Mouse (Mus musculus) ovary, postnatal 14 days (tissue): Measurements from ENCODE around the gene Gm8251.
"Not testable (repeated sequence)": the region's sequence is repeated elsewhere in the genome, so short reads cannot be mapped to it uniquely, and the experiment has no call there.

Experiments
- DNase-seq: peaks from one replicate; pipeline ENCODE4 v3.0.0; 2022; ENCODE audit warnings: low spot score

The Gm8251 gene

DNA sequence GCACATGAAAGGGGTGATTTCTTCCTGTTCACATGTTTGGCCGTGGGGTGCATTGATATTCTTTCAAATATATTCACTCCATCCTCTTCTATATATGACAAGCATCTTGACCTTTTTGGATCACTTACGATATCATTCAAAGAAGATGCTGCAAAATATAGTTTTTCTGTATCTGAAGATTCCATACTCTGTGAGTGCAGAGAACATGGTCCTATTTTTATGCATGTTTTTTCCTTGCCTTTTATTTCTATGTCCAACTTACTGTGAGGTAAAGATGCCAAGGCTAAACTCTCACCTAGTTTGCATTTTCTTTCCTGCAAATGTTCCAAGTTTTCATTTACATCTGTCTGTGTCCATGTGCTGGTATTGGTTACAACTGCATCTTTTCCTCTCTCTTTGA lies at the start of gene Gm8251:
Gene Gm8251 (minus strand): TSS at position 101 of the 400 bp plus-strand sequence.
- DNase-seq: no peak

DNA sequence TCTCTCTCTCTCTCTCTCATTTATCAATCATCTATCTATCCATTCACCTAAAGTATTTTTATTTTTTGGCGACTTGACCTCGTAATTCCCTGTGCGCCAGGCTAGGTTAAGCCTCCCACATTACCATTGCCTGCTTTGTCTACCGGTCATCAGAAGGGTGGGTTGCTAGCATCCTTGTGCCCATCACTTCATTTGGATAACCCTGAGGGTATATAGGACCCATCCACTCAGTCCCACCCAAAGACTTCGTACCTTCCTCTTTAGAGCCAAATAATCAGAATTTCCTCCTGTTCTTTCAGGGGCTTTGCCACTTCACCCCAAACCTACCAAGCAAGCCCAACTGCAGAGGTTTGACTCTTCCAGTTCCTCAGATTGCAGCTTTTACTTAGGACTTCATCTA lies 41.2 kb upstream of the Gm8251 start:
- DNase-seq: no peak

DNA sequence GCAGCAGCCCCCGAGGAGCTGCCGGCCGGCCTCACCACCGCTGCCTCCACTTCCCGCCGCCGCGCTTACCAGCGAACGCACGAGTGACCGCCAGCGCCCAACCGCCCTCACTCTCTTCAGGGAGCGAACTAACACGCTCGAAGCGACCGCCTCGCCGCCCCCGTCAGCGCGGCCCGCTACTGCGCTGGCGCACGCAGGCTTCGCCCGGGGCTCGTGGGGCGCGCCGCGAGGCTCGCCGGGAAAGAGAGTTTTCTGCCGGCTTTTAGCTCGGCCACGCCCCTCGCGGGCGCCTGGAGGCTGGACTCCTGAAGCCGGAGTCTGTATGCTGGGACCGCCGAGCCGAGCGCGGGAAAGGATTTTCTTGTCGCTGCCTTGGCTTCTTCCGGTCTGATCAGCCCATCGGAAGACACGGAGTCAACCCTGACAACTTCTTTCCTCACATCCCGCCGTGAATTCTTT lies 40.6 kb upstream of the Gm8251 start, which contains the start of gene Tex30:
Gene Tex30 (minus strand): TSS at position 183 of the 459 bp plus-strand sequence.
- peak; percentile 90 for DNase-seq

DNA sequence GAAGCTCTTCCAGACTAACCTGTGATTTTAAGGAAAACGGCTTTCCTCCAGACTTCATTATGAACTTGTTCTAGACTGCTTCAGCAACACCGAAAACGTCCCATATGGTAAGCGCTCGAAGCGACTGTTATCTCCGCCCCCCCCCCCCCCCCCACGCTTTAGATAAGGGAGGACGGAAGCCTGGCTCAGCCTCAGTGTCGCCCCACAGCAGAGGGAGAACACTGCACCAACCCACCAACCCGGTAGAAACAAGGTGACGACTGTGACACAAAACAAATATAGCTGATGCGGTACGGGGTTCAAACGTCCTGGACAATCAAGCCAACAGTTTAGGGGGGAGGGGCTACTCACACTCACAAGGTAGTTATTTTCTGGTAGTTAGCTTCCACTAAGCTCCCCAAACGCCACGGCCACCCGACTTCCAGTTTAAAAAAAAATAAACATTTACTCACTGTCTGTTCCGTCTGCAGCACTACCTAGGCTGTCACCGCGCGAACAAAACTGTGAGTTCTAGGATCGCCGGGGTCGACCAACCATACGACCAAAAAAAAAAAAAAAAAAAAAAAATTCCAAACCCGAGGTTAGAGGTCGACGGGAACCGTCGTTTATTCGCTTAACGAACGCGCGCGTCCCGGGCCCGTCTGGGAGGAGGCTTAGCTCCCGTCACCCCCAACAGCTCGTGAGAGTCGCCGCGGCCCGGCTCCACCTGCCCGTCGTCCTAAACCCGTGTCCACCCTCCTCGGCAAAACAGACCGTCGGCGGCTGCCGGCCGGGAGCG lies 39.9 kb upstream of the Gm8251 start:
- peak; percentile 10 for DNase-seq

DNA sequence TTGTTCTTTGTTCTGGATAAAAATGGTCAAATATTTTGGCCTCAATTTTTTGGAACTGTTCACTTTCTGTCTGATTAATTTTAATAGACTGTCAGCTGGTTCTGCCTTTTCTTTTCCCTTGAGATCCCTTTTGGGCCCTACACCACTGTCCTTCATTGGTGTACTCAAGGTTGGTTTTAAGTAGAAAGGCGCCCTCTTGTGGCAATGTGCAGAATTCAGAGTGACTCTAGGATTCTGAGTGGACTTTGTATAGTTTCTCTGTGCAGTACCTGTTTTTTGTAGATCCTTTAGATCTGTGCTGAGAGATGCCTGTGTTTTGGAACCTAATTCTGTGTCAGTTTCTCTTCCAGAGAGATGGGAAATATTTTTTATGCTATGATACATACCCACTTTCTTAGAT lies 2.9 kb upstream of the Gm8251 start:
- peak; percentile 41 for DNase-seq

DNA sequence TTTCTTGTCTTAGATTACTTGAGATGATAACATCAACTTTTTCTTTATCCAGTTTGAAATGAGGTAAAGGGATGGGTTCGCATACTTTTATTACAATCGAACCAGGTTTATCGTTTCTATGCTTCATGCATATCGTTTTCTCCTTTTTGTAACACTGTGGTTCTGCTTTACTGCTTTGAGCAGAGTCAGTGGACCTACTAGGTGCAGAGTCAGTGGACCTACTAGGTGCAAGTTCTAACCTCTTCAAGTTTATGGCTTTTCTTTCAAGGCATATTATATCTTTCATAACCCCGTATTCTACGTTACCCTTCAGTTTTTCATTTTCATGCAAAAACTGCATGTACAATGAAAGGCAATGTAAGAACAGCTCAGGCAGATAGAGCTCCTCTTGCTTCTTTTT lies 1.7 kb upstream of the Gm8251 start:
- DNase-seq: no peak

DNA sequence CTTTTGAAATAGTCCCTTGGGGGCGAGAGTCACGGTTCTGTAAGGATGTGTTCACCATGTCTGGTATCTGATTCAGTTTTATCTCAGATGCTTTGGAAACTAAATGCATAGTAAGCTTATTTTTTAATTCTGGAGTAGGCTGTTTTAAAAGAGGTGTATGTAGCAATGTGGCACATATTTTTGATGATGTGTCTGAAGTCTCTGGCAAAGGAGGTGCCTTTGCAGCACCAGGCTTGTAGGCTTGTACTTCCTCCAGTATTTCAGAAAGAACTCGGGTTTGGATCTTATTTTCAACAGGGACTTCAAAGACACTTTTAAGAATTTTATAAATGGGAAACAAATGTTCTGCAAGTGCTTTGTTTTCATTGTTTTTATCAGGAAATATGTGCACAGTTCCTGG lies 3.9 kb downstream of the Gm8251 start:
- DNase-seq: no peak

DNA sequence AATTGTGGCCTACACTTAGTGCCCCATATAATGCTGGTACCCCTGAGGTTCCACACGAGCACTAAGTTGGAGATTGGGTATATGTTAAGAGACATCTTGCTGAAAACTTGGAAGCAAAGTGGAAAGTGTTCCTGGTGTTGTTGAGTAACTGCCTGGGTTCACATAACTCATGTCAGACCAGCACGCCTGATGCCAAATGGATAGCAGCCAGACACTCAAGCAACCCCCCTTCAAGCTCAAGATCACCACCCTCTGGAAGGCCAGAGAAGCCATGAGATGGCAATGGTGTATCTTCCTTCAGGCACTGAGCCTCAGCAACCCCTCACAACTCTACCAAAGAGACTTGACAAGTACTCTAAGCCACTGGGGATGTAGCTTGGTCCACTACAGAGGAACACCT lies 15.2 kb downstream of the Gm8251 start:
- peak; percentile 16 for DNase-seq

DNA sequence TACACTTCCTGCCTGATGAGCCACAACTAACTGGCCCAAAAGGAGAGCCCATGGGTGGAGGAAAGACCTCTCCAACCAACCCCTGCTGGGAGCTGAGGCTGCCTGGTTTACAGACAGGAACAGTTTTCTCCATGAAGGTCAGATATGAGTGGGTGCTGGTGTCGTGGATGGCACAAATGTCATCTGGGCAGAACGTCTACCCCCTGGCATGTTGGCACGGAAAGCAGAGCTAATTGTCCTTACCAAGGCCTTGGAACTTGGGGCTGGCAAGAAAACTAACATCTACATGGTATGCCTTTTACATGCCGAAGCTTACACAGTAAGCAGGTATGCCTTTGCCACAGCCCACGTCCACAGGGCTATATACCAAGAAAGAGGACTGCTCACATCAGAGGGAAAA lies 16.0 kb downstream of the Gm8251 start:
- DNase-seq: not testable (repeated sequence)

DNA sequence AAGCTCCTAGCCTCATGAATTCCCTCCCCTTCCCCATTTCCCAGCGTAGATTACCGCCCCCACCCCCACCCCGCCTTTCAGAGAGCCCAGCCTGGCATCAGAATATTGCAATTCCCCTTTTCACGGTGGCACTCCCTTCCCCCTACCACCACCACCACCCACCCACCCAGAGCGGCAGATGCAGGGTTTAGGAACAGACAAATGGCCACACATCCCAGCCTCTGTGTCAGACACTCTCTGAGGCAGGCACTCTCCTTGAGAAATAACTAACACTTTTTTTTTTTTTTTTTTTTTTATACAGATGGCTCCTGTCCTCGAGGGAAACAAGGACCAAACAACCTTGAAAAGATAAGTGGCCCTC lies 19.2 kb downstream of the Gm8251 start:
- DNase-seq: no peak

DNA sequence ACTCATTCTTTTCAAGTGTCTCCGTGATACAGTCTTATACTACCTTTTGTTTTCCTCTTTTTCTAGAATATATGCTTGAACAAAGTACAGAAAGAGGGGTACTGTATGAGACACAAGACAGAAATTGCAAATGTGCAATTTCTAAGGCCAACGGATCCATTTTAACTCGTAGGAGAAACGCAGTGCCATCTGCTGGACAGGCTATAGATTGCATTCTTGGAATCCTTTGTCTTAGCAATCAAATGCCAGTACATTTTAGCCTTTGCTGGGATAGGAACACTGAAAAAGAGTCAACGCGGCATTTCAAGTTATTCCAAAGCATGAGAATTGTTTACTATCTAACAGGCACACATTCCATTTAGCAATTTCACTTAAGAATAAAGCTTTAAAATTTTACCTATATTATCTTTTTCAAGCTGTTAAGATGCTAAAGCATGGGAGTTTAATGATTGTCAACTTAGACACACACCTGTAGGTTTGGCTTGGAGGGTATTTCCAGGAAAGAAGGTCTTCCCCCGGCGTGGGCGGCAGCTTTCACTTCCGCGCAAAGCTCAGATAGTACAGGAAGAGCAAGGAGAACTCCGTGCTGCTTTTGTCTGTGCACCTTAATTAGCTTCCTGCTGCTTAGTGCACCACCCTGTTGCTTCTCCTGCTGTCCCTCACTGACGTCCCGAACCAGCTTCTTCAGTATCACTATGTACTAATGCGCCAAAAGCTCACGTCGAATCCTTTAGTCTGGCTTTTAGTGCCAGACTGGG lies 19.8 kb downstream of the Gm8251 start:
- DNase-seq: peak; percentile 46

DNA sequence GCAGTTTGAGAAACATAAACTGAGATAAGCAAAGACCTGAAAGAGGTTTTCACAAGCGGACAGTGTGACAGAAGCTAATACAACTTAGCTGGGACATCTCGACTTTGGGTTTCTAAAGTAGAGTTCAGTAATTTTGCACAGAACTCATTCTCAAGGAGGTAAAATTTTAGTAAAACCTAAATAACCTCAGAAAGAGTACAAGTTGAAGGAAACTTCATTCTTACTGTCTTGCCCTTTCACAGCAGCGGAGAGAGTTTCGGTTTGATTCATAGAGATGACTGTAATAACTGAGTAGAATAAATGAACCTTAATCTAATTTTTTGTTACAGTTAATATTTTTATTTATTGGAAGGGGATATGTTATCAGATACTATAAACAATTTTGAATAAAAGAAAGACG lies 28.8 kb downstream of the Gm8251 start:
- DNase-seq: no peak

DNA sequence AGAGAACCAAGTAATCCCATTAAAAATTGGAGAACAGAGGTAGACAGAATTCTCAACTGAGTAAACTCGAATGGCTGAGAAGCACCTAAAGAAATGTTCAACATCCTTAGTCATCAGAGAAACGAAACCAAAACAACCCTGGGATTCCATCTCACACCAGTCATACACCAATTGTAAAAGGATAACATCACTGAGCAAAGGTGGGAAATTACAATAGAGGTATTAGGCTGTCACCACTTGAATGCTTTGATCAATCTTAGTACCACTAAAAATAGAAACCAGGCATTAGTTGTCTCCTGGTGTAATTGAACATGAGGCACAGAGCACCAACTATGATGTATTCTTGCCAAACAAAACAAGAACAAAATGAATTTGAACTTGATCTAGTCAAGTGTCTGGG lies 29.5 kb downstream of the Gm8251 start:
- no peak for DNase-seq

DNA sequence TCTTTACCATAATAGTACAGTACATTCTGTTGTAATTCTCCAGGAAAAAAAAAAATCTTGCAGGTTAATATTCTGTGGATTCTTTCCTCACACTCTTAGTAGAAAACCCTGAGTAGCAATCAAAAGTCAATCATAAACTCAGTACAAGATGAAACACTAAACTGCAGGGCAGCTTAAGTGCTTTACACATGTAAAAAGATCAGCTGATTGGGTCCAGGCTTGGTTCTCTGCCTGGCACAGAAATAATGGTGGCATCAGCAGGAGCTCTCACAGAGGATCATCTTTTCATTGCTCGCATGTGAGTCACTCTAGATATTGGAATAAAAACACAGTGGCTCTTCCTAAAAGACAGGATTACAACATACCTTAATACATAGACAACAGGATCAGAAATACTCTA lies 34.1 kb downstream of the Gm8251 start:
- DNase-seq: no peak

DNA sequence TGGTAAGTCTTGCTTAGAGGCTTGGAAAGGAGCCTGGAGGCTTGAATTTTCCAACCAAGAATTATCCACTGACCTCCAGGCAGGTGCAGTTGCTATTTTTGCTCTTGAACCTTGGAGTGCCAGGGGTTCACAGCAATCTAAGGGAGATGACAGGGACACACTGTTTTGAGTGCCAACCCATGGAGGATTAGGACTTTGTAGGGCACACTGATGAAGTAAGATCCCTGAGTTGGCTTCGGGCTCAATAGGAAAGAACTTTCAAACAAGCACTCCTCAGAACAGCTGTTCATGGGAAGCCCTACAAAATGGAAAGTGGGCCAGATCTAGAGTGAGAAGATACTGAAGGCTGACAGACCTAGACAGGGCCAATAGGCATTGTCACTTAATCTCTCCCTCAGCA lies 39.1 kb downstream of the Gm8251 start:
- DNase-seq: no peak

DNA sequence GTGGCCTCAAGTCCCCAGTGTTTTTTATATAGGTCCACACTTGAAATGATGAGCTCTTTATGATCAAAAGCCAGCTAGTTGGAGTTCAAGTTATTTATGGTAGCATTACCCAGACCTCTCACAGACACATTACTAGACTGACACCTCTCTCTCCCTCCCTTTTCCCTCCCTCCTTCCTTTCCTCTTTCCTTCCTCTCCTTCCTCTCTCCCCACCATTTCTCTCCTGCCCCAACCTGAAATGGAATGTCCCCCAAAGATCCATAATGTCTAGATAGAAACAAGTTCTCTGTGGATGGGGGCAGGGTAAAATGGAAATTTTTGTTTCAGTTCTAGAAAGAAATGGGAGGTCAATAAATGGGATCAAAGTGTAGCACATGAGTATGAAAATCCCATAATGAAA lies 41.8 kb downstream of the Gm8251 start, which contains the start of gene Mettl21c:
Gene Mettl21c (minus strand): TSS at position 101 of the 400 bp plus-strand sequence.
- no peak for DNase-seq

DNA sequence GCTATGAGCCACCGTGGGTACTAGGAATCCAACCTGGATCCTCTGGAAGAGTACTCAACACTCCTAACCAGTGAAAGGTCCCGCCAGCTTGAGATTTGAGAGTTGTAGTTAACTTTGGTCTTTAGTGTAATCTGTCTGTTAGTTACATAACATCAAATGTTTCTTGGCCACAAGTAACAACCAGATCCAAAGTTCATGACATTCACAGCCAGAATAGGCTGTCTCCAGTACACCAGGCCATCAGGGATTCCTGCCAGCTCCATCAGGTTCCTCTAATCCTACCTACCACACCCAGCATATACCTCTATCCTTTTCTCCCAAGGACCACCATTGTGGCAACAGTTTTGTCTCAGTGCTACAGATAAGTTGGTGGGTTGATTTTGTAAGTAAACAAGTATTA lies 46.2 kb downstream of the Gm8251 start:
- DNase-seq: no peak
